Mouse (Mus musculus): ENCODE measurements around the gene Ikzf1.

Ikzf1 gene

DNA sequence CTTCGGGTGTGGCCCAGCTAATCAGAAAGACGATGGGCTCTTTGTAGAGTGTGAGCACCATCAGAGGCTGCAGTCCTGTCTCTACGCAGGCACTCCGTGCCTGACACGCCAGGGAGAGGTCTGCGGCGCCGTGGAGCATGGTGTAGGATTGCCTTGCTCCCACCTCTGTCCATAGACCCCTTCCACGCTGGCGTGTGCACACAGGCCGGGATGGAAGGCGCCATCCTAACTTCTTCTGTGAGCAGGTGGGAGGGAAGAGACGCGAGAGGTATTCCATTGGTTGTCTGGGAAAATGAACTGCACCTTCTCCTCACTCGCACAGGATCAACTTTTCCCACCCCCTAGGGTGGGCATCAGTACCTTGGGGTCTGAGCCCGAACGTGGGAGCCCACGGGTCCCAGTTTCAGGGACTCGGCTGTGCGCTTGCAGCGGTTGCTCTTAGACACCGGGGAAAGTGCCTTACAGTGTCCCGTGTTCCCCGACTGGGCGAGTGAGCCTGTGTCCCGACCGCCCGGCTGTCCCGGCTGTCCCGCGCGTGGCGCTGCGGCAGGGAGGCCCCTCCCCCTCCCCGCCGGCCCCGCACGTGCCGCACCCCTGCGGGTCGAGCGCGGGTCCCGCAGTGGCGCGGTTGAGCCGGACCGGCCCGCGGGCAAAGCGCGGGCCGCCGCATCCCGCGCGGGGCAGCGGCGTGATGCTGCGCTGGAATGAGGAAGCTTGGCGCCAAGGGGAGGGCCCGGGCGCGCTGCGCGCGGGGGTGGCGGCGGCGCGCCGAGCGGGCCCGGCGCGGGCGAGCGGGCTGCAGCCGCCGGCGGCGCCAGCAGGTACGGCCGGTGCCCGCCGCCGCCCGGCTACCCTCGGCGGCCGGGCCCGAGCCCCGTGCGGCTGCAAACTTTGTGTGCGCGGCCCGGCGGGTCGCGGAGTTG is at the start of gene Ikzf1:
Ikzf1 (plus strand) TSS at position 74 of the 923 bp plus-strand sequence.
- DNase-seq (ENCODE audit: low read depth in 1 of 2, low spot score in 2 of 2), result peak in 1 of 2 experiments; percentile 40

DNA sequence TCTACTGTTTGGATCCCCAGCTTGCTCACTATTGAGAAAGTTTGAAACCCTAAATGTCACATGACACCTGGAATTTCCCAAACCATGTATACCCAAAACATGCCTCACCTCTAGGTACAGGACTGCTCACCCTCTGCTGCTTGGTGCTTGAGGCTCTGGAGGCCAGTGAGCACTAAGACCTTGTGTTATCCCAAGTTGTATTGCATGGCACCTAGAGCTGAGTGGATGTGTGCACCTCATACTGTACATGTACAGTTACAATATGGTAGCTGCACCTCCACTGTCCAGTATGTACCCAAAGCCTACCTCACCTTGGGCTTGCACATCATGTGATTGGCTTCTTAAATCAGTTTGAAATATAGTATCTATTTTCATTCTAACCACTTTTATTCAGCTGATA is 40.5 kb upstream of the Ikzf1 start:
- DNase-seq (ENCODE audit: low read depth in 1 of 2, low spot score in 2 of 2), result no peak

DNA sequence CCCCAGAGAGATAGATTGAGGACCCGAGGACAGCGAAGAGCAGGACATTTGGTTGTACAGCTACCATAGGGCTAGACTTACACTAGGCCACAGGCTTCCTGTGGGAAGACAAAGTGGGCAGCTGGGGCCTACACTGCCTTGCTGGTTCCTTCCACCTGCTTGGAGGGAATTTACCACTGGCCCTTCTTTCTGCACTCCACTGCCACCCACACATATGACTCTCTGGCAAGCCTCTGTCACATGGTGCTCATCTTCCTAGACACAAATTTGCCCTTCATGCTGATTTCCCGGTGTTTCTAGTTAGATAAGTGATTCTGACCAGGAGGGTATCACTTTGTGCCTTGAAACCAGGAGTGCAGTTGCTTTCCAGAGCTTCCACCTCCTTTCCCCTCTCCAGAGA is 28.4 kb upstream of the Ikzf1 start:
- DNase-seq (ENCODE audit: low read depth in 1 of 2, low spot score in 2 of 2), result no peak

DNA sequence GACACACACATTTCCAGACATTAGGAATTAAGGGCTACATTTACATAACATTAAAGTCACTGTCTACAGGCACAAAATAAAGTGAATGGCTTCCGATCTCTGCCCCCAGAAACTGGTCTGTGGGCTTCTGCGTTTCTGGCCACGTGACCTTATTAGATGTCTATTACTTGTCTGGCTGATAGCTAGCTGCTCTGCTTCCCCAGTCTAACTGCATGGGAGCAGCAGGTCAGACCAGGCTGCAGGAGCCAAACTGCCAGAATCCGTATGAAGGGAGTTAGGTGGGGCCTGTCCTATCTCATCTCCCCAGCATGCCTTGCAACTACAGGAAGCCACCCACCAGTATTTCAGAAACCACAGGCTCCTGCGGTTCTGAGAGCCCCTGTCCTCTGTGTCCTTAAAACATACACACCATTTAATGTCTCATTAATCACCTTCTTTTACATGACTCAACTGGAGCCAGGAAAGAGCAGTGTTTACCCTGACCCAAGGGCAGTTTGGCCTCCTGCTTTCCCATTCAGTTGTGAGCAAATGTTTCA is 27.7 kb upstream of the Ikzf1 start:
- DNase-seq (ENCODE audit: low read depth in 1 of 2, low spot score in 2 of 2), result no peak

DNA sequence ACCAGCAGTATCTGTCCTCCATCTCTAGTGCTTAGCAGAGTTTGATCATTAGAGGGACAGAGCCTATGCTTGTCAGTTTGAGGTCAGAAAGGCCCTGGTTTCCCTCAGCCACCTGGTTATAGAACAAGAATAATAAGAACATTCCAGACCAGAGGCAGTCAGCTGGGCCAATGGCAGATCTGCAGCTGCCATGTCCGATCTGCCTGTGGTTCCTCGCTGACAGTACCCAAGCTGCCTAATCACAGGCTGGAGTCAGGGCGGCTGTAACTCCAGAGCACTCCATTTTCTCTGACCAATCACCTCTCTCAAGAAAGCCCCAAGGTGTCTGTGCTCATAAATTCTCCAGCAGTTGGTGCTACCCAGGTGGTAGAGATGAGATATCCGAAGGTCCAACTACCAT is 27.2 kb upstream of the Ikzf1 start:
- no peak for DNase-seq (ENCODE audit: low read depth in 1 of 2, low spot score in 2 of 2)

DNA sequence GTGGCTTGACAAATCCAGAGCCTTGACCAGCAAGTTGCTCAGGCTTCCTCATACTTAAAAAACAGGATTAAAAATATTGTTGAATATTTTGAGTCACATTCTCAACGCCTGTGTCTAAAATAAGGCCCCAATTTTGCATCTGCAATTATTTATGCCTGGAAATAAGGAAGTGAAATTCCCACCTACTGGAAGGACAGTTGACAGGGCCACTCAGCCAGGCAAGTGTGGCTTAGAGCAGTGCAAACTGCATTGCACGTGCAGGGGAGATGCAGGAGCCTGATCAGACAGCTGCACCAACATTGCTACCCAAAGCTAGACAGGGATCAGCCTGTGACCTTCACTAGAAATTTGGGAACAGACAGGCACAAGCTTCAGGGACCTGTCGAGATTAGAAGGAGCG is 26.0 kb upstream of the Ikzf1 start:
- no peak for DNase-seq (ENCODE audit: low read depth in 1 of 2, low spot score in 2 of 2)

DNA sequence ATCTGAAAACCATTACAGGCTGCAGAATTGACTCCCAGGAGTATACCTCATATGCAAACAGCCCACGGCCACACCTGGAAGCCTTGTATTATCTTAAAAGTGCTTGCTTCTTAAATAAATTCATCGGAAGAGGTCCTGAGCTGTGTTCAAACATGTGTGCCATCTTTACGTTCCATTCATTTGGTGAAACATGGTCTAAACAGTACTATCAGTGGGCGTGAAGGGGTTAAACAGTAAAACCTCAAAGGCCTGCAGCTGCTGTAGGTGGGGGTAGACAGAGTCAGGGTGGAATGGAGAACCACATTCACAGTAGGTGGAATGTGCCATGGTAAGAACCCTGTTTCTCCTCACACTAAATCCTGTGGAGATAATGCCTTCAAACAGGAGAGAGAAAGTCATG is 24.2 kb upstream of the Ikzf1 start:
- DNase-seq (ENCODE audit: low read depth in 1 of 2, low spot score in 2 of 2), result no peak

DNA sequence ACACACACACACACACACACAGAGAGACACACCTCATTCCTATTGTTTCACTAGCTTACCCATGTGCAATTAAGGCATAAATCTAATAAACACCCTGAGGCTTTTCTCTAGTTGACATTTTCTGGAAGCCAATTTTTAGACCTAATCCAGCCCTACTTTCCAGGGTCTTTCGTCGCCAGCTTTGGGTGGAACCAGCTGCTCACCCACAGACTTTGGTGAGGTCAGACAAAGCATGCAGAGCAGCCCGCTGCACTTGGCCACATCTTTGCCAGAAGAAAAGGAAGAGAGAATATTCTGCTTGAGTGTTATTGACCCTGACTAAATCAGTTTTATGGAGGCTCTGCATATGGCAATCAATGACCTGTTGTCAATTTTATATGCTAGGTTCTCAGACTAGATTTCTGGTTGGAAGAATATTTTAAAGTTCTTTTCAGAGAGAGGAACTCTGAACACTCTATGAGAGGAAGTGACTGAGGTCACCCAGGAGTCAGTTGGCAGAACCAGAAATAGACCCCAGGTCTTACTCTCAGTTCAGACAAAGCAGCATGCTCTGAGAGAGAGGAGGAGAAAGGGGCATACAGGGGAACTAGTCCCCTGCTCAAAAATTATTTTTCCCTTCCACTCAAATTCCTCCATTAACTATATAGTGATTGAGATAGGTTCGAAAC is 17.4 kb upstream of the Ikzf1 start:
- DNase-seq (ENCODE audit: low read depth in 1 of 2, low spot score in 2 of 2), result no peak

DNA sequence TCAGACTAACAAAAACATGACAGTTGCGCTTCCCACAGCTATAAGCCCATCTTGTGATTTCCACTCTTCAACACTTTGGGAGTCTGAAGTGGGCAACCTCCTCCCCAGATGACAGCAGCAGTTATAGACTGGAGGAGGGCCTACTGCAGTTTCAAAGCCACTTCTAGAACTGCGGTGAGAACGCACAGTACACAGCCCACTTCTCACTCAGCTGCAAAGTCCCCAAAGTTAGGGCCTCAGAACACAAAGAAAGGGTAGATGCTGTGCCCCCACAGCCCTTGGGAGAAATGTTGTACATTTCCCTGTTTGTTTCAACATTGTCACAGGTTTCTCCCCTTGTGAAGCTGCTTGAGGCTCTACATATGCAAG is 16.9 kb upstream of the Ikzf1 start:
- no peak for DNase-seq (ENCODE audit: low read depth in 1 of 2, low spot score in 2 of 2)

DNA sequence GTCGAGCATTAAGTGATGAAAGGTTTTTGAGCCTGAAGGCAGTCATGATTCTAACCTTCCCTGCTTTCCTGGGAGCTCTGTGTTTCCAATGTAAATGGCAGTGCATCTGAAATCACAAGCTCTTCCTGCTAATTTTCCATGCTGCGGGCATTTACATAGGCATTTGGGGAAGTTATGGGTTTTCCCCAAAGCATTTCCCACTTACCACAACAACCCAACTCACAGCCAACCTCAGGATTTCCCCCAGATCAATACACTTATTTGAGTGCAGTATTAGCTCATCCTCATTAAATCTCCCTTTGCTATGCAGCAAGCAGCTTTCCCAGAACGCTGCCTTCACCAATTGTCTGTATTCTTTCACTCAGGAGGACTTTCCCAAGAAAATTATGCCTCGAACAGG is 11.8 kb upstream of the Ikzf1 start:
- no peak for DNase-seq (ENCODE audit: low read depth in 1 of 2, low spot score in 2 of 2)

DNA sequence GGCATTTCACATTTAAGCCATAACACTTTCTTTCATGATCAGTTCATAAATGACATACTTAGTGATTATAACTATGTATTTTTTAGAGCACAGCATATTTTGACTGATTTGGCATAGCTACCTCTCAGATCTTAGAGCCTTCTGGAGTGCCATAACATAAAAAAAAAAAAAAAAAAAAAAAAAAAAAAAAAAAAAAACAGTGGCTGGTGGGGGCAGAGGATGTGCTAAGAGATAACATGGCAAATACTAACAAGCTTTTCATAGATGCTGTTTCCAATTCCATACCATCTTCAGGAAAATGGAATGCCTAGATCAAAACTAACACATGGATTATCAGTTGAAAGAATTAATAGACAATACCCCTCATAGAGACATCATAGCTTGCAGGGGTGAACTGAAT is 9.7 kb upstream of the Ikzf1 start:
- DNase-seq (ENCODE audit: low read depth in 1 of 2, low spot score in 2 of 2), result no peak

DNA sequence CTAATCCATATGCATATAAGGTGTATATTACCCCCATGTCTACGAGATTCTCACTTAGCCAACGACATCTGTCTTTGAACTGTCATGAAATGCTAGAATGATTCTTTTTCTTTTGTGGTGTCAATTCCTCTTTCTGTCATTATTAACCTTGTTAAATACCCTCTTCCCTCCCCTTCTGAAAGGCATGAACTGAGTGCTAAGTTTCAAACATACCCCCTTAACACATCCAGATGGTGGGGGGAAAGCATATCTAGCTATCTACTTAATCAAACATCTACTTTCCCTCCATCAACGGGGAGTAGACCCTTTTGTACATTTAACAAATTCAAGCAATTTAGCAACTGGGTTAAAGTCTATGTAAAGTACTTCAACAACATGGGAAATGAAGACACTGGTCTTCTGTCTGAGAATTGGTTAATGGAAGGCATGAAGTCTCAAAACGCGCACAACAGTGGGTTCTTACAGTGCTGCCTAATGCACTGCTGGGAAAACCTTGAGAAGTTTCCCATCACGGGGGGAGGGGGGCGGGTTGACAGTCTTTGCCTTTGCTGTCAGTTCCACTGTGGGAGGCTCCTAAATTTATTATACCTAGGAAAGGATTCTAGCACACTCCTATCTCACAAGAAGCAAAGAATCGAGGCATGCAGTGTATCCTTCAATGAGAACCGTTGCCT is 8.6 kb upstream of the Ikzf1 start:
- no peak for DNase-seq (ENCODE audit: low read depth in 1 of 2, low spot score in 2 of 2)

DNA sequence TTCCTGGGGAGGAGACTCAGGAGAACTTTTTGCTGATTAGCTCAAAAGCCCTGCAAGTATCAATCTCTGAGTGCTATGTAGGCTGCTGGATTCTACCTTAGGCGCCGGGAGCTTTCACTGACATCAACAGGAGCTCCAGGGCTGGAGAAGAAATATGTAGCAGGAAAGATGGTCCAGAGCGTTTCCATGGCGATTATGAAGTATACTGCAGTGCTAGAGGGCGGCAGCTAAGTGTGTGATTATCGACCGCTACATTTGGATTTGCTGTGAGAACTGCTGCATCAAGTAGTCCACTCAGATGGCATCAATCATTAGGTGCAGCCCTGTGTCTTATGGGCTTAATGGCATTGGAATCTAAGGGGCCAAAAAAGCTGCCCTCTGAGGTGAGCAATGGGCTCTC is 7.6 kb upstream of the Ikzf1 start:
- DNase-seq (ENCODE audit: low read depth in 1 of 2, low spot score in 2 of 2), result no peak

DNA sequence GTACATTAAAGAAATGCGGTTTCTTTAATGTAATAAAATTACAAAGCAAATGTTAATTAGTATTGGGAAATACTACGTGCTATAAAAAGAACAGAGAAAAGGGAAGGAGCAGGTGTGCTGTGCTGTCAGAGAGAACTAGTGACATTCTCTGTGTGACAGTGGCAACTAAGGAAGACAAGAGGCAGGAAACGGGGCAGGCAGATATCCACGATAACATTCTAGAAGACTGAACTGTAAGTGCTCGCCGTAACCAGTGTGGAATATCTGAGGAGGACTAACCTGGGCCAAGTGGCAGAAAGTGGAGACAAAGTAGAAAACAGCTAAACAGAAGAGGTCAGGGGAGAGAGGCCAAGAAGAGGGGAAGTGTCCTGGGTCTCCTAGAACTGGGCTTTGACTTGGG is 5.8 kb upstream of the Ikzf1 start:
- no peak for DNase-seq (ENCODE audit: low read depth in 1 of 2, low spot score in 2 of 2)

DNA sequence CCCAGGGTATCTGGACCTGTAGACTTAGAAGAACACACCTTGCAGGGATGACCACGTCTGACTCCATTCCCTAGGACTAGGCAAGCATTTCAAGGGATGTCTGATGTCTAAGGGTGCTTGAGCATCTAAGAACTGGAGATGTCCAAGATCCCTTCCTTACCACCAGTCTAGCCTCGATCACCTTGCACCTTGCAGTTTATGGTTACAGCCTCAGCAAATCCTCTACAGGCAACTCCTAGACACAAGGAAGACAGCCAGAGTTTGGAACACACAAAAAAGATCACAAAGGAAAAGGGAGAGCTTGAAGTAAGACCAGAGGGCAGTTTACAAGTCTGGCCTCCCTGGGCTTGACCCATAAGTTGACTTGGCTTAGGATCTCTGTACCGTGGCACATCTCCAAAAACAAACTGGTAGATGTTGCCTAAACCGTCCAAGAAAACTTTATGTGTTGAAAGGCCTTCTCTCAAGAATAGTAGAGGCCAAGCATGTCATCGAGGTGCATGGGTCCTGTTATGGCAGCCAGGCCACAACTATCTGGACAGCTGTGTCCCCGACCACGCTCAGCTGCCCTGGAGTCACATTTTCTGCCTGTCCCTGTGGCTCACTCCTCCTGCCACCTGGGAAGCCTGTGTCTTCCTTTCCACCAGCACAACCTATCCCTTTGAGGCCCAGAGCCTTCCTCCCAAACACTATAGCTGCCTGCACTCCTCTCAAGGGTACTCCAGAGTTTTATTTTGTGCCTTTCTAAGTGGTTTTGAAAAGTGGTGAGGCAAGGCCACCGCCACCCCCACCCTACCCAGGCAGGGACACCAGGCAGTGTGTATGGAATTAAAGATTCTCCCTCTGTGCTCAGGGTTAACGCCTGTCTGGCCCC is 510 bp upstream of the Ikzf1 start:
- DNase-seq (ENCODE audit: low read depth in 1 of 2, low spot score in 2 of 2), result no peak

DNA sequence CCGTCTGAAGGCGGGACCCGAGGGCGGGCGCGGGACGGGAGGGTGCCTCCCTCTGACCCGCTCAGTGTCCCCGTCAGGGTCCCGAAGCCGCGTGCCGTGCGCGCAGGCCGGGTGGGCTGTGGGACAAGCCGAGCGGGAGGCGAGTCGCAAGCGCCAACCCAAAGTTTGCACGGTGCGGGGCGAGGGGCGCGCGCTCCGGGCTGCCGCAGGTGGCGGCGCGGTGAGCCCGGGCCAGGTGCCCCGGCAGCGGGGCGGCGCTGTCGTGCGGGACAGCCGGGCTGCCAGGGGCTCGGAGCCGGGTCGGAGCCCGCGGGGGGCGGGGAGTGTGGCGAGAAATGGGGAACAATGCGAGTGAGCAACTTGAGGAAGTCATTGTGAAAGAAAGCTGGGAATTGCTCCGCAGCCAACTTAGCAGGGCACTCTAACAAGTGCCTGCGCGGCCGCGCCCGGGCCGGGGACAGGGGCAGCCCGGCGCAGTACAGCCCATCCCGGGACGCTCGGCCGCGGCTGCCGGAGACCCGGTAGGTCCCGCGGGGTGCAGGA is 1.1 kb downstream of the Ikzf1 start:
- DNase-seq (ENCODE audit: low read depth in 1 of 2, low spot score in 2 of 2), result peak; percentile 81 to 88

DNA sequence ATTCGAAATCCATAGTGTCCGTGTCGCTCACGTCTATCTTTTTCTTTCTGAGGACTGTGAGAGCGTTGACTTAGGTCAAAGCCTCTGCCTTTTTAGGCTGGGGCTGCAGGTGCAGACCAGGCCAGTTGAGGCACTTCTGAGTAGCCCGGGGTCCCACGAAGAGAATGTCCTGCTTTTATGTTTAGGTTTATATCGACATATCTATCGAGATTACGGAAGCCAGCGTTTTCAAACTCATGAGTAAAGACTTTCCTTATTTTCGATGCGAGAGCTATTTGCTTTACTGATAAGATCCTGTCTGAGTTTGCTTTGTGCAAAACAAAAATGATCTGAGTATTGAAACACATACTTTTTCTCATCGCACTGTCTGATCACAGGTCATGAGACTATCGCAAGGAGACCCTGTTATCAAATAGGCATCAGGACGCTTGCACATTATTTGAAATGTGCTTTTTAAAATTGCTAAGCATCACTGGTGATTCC is 1.8 kb downstream of the Ikzf1 start:
- no peak for DNase-seq (ENCODE audit: low read depth in 1 of 2, low spot score in 2 of 2)

DNA sequence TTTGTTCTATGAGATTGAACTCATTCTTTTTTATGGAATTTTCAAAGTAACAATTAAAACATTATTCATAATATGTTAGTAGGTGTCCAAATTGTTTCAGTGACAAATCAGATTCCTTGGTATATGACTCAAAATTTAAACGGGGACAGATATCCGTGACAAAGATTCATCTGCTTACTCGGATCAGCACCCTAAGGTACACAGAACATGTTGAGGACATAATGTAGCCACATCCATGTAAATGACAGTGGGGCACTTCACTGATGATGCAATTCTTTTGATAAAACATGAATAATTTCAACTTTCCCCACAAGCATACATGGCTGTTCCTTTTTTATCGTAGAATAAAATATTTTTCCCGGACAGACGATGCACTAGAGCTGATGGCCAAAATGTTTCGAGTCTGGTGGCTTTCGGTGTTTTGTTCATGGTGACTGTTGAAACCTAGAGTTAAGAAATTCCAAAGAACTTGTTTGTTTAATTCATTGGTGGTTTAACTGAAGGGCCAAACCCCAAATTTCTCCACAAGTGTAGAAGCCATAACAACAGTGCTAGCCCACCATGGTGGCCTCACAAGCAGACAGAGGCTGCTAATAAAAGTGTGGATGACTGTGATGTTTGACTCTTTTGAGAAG is 2.9 kb downstream of the Ikzf1 start:
- no peak for DNase-seq (ENCODE audit: low read depth in 1 of 2, low spot score in 2 of 2)

DNA sequence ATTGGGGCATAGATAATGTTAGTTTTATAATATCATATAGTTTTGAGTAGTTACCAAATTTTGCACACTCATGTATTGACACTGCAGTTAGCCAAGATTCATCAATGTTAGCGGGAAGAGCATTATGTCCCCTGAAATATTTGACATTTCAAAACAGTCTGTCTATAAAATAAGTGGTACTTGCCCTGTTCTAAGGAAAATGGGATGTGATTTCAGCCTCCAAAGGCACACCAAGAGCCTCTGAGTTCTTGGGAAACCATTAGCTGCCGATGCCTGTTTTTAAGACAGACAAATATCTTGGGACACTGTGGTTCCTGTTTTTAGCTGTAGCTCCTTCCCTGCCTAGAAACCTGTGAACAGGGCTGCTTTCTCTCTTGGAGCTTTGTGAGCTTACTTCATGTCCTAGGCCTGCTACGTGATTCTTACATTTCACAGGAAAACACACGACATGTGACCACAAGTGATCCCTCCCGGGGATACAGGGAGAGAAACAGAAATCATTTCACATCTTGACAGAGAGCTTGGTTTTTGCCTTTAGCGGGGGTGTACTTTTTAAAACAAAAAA is 4.0 kb downstream of the Ikzf1 start:
- DNase-seq (ENCODE audit: low read depth in 1 of 2, low spot score in 2 of 2), result no peak

DNA sequence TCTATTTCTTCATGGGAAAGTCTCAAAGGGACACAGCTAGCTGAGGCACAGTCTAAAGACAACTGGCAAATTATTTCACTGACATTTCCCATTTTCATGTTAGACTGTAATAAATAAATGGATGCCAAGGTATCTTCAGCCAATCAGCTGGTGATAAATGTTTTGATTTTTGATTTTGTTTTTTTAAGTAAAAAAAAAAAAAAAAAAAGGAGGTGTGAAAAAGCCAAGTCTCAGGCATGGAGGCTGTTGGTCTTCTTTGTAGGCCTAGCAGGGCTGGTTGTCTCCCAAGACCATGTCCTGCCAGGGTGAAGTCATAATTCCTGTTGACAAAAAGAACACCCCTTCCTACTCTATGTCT is 4.9 kb downstream of the Ikzf1 start:
- DNase-seq (ENCODE audit: low read depth in 1 of 2, low spot score in 2 of 2), result no peak
